Mouse (Mus musculus) kidney, adult 2 months (tissue): ENCODE data around the gene Sec14l5.

ENCODE experiments used
- CTCF ChIP-seq: fragments of 200-500 bp; conservative IDR thresholded peaks from 2 replicates; pipeline ENCODE4 v1.5.1; 2011; ENCODE audit warnings: low read depth, mild to moderate bottlenecking, control low read depth, low read length, moderate library complexity, mixed read lengths; ENCODE audit not compliant: insufficient read depth, insufficient read length
- POLR2A ChIP-seq: fragments of 200-500 bp; IDR thresholded peaks from one replicate; pipeline ENCODE4 v1.6.1; 2011; ENCODE audit warnings: low read depth, low read length, control low read depth

GRCm38 (mm10) chr16:5233418-5234313, 86.8 kb downstream of the Sec14l5 start, which contains the start of gene Alg1:
- TF ChIP-seq CTCF (no peak), POLR2A (peak; percentile 97)
